Mouse (Mus musculus): Measurements from ENCODE around the gene Lrrc15. TPM values are rescaled to one million over a fixed set of nuclear protein-coding genes. Genes with fewer than 3 reads are reported as not detected.

Lrrc15 gene
- polyA plus RNA-seq, 1 experiment from 2014 or later = 4.9 TPM

GRCm38 (mm10) chr16:30236091-30236699 lies 46.9 kb downstream of the Lrrc15 start:
- WGBS = under 1% methylated on average over 33 of the region's 33 CpGs
- Histone ChIP-seq H3K36me3 (no peaks in the 10 kb centered on the region), H3K27me3 (0 out of 2 replicates have a peak, but pooled peaks cover 3% of the 10 kb centered on the region), H3K4me3 (replicated peaks) (peak overlapping the region; percentile 37), H3K27ac (replicated peaks) (peak overlapping the region; percentile 85), H3K9ac (no peak overlapping the region), H3K4me2 (replicated peaks) (peak overlapping the region; percentile 66), H3K4me1 (peaks cover 49% of the 10 kb centered on the region), H3K9me3 (replicated peaks) (no peaks in the 10 kb centered on the region)
- peak; percentile 81 for ATAC-seq (ENCODE audit: insufficient number of reproducible peaks, low FRiP score, low TSS enrichment, low read depth)

- Histone ChIP-seq H3K9me3 (replicated peaks) (no peaks in the 10 kb centered on the region), H3K4me3 (replicated peaks) (no peak overlapping the region), H3K4me1 (peaks cover 51% of the 10 kb centered on the region), H3K27ac (replicated peaks) (peak overlapping the region; percentile 85; the same call in 1 of the 2 replicates), H3K9ac (no peak overlapping the region), H3K4me2 (replicated peaks) (peak overlapping the region; percentile 66; the same call in 1 of the 2 replicates), H3K27me3 (0 out of 2 replicates have a peak, but pooled peaks cover 3% of the 10 kb centered on the region), H3K36me3 (no peaks in the 10 kb centered on the region)
- WGBS = 20% methylated on average over 2 of the region's 2 CpGs
- ATAC-seq (ENCODE audit: insufficient number of reproducible peaks, low FRiP score, low TSS enrichment, low read depth) = no peak
Measured at GRCm38 (mm10) chr16:30235577-30235976, 47.5 kb downstream of the Lrrc15 start.

DNA sequence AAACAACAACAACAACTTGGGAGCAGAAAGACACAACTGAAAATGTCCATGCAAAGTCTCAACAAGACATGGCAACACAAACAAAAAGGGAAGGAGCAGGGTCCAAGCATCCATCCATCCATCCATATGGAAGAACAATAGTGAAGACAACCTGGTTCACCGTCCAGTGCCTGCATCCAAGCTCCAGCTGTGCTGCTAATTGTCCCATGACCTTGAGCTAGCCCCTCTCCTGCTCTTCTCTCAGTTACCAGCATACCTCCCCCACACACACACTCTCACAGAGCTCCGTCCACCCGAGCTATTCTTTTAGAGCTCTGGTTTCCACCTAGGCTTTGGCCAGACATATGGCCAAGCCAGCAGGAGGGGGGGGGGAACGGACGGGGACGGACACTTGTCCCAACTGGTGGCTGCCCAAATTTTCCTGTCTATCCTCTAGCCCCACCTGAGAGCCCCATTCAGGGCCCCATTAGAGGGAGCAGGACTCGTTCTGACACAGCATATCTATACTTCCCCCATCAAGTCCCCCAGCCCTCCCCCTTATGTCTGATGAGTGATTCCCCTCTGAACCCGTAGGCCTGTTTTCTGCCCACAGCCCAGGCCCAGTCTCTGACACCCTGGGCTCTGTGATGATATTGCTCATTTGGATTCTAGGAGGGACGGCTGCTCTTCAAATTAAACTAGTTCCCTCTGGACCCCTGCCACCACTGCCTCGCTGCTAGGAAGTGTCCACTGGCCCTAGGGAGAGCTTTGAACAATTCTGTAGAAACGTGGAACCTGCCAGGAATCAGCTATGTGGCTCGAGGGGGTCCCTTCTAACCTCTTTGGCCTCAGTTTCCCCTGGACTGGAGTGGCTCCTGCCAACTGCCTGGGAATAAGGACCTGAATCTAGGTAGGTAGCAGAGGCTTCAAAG lies 48.2 kb downstream of the Lrrc15 start:
- H3K27ac ChIP-seq (replicated peaks) = no peak overlapping the region
- H3K9ac ChIP-seq = no peak overlapping the region
- no peak overlapping the region for H3K4me2 ChIP-seq (replicated peaks)
- H3K27me3 ChIP-seq = 0 out of 2 replicates have a peak, but pooled peaks cover 3% of the 10 kb centered on the region
- no peaks in the 10 kb centered on the region for H3K9me3 ChIP-seq (replicated peaks)
- no peaks in the 10 kb centered on the region for H3K36me3 ChIP-seq
- H3K4me3 ChIP-seq (replicated peaks) = no peak overlapping the region
- 51% methylated on average over 12 of the region's 12 CpGs for WGBS
- H3K4me1 ChIP-seq = peaks cover 51% of the 10 kb centered on the region
- no peak for ATAC-seq (ENCODE audit: insufficient number of reproducible peaks, low FRiP score, low TSS enrichment, low read depth)

DNA sequence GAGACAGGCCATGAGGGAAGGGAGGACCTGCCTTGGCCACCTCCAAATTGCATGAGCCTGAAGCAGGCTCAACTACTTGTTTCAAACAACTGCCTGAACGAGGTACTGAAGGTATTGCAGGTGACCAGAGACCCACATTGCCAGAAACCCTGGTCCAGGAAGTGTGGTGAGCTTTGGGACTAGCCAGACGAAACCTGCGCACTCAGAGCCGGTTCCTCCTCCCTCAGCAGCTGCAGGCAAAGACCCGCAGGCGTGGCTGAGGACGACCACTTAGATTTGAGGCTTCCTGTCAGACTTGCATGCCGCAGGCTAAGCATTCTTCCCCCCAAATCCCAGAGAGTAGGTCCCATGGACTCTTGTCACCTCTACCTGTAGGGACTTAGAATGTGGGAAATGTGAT lies 49.0 kb downstream of the Lrrc15 start:
- Histone ChIP-seq H3K9ac (no peak overlapping the region), H3K9me3 (replicated peaks) (no peaks in the 10 kb centered on the region), H3K36me3 (no peaks in the 10 kb centered on the region), H3K4me3 (replicated peaks) (no peak overlapping the region), H3K4me1 (peaks cover 51% of the 10 kb centered on the region), H3K4me2 (replicated peaks) (no peak overlapping the region), H3K27me3 (0 out of 2 replicates have a peak, but pooled peaks cover 3% of the 10 kb centered on the region), H3K27ac (replicated peaks) (no peak overlapping the region)
- WGBS = 39% methylated on average over 8 of the region's 8 CpGs
- ATAC-seq (ENCODE audit: insufficient number of reproducible peaks, low FRiP score, low TSS enrichment, low read depth) = no peak

GRCm38 (mm10) chr16:30231882-30232604 lies 51.0 kb downstream of the Lrrc15 start:
- Histone ChIP-seq H3K4me1 (peaks cover 56% of the 10 kb centered on the region), H3K36me3 (no peaks in the 10 kb centered on the region), H3K4me3 (replicated peaks) (no peak overlapping the region), H3K4me2 (replicated peaks) (peak overlapping the region; percentile 1), H3K27me3 (0 out of 2 replicates have a peak, but pooled peaks cover 3% of the 10 kb centered on the region), H3K27ac (replicated peaks) (peak overlapping the region; percentile 79), H3K9ac (no peak overlapping the region), H3K9me3 (replicated peaks) (no peaks in the 10 kb centered on the region)
- 17% methylated on average over 13 of the region's 13 CpGs for WGBS
- ATAC-seq (ENCODE audit: insufficient number of reproducible peaks, low FRiP score, low TSS enrichment, low read depth) = peak; percentile 39; the same call in 1 of the 2 replicates

- Histone ChIP-seq H3K36me3 (no peaks in the 10 kb centered on the region), H3K9ac (no peak overlapping the region), H3K27ac (replicated peaks) (no peak overlapping the region), H3K4me2 (replicated peaks) (no peak overlapping the region), H3K9me3 (replicated peaks) (no peaks in the 10 kb centered on the region), H3K4me1 (peaks cover 21% of the 10 kb centered on the region), H3K27me3 (no peaks in the 10 kb centered on the region), H3K4me3 (replicated peaks) (no peak overlapping the region)
- peak; percentile 48 for ATAC-seq (ENCODE audit: insufficient number of reproducible peaks, low FRiP score, low TSS enrichment, low read depth)
- 50% methylated on average over 7 of the region's 7 CpGs for WGBS
Measured at GRCm38 (mm10) chr16:30227352-30227751, 55.7 kb downstream of the Lrrc15 start.

- Histone ChIP-seq H3K4me2 (replicated peaks) (no peak overlapping the region), H3K27me3 (no peaks in the 10 kb centered on the region)
Measured at GRCm38 (mm10) chr16:30221161-30221782, 61.8 kb downstream of the Lrrc15 start.

More at GRCm38 (mm10) chr16:30221161-30221782, 61.8 kb downstream of the Lrrc15 start:
- Histone ChIP-seq H3K4me1 (peaks cover 4% of the 10 kb centered on the region), H3K9me3 (replicated peaks) (no peaks in the 10 kb centered on the region), H3K27ac (replicated peaks) (peak overlapping the region; percentile 35; the same call in 1 of the 2 replicates), H3K36me3 (no peaks in the 10 kb centered on the region), H3K4me3 (replicated peaks) (no peak overlapping the region), H3K9ac (no peak overlapping the region)
- no peak for ATAC-seq (ENCODE audit: insufficient number of reproducible peaks, low FRiP score, low TSS enrichment, low read depth)
- WGBS = 82% methylated on average over 13 of the region's 13 CpGs

Other genes with a start within 250 kb of the Lrrc15 start
- gene Hes1, start 218.9 kb downstream of the Lrrc15 start, polyA plus RNA-seq (2015; fragmentation: Nextera tagmentation; extraction: Ambion mirVana) = 63.6 and 66.0 TPM in 2 replicates
- gene Cpn2, start 15.8 kb downstream of the Lrrc15 start, polyA plus RNA-seq (2015; fragmentation: Nextera tagmentation; extraction: Ambion mirVana) = not detected in 2 replicates
- 0.47 and 0.58 TPM in 2 replicates for gene Gp5, start 27.5 kb upstream of the Lrrc15 start, polyA plus RNA-seq (2015; fragmentation: Nextera tagmentation; extraction: Ambion mirVana)
- gene Atp13a3, start 122.7 kb upstream of the Lrrc15 start, polyA plus RNA-seq (2015; fragmentation: Nextera tagmentation; extraction: Ambion mirVana) = 10.2 and 11.0 TPM in 2 replicates

Measured in embryonic facial prominence, embryonic 15.5 days (tissue).